ENCODE assay signal across 12 mouse cellular contexts in genomic region chr2:31802811-31803210, GRCm38 (mm10). TPM values are rescaled to one million over a fixed set of nuclear protein-coding genes. Genes with fewer than 3 reads are reported as not detected.
"Had no signal": no experiment of that assay in that cellular context is flagged by ENCODE, and none has a peak within 500 bp of the region (broad histone marks: within the 10 kb centered on the region; RNA-seq: fewer than 3 reads in every experiment).

No protein-coding gene starts in this region.

- ATAC-seq: intestine, postnatal 0 days; midbrain, embryonic 15.5 days had no signal

- DNase-seq: left cerebral cortex, postnatal 4 days; right cerebral cortex, postnatal 14 days; thymus, postnatal 4 days had no signal

- H3K27ac ChIP-seq: kidney, postnatal 0 days; limb, embryonic 13.5 days; midbrain, embryonic 15.5 days; neural tube, embryonic 12.5 days had no signal

- H3K27me3 ChIP-seq: limb, embryonic 13.5 days; lung, embryonic 15.5 days; midbrain, embryonic 15.5 days; neural tube, embryonic 12.5 days had no signal

- H3K9ac ChIP-seq: limb, embryonic 13.5 days; lung, embryonic 15.5 days; midbrain, embryonic 15.5 days; neural tube, embryonic 12.5 days had no signal

- H3K4me2 ChIP-seq: limb, embryonic 13.5 days; lung, embryonic 15.5 days; midbrain, embryonic 11.5 days; midbrain, embryonic 15.5 days; neural tube, embryonic 12.5 days had no signal

- H3K4me3 ChIP-seq: limb, embryonic 13.5 days; lung, embryonic 15.5 days; midbrain, embryonic 15.5 days; neural tube, embryonic 12.5 days had no signal

- H3K9me3 ChIP-seq: limb, embryonic 13.5 days; lung, embryonic 15.5 days; midbrain, embryonic 15.5 days; neural tube, embryonic 12.5 days had no signal

RNA-seq across cellular contexts. Expression of gene Qrfp, which starts 7.6 kb away (rescaled TPM):
- polyA plus RNA-seq: liver, adult 2 months; stomach, embryonic 16.5 days had no signal

RNA-seq across cellular contexts. Expression of gene Fibcd1, which starts 43.0 kb away (rescaled TPM):
- polyA plus RNA-seq: liver, adult 2 months; lung, embryonic 15.5 days had no signal
